Mouse (Mus musculus) forebrain, embryonic 11.5 days (tissue): Measurements from ENCODE around the gene Grin2a. TPM values are rescaled to one million over a fixed set of nuclear protein-coding genes. Genes with fewer than 3 reads are reported as not detected.

Experiments used
- ATAC-seq: fragments of 200-750 bp; cut with Nextera tagmentation; replicated peaks from 2 replicates; pipeline ENCODE4 v1.8.0; 2017; ENCODE audit warnings: moderate TSS enrichment; ENCODE audit not compliant: low FRiP score
- DNase-seq: peaks from one replicate; pipeline ENCODE4 v3.0.0-alpha.2; 2017; ENCODE audit warnings: low spot score
- H3K27ac ChIP-seq: fragments of 300-500 bp; sonication (generic); 2 replicates; pipeline ENCODE4 v1.5.1; 2014; ENCODE audit warnings: low read depth, low read length
- H3K27me3 ChIP-seq: fragments of 300-500 bp; sonication (generic); 2 replicates; pipeline ENCODE4 v1.6.1; 2014; ENCODE audit warnings: mild to moderate bottlenecking, low read length, mixed read lengths; ENCODE audit not compliant: control insufficient read depth, insufficient read depth
- H3K36me3 ChIP-seq: fragments of 300-500 bp; sonication (generic); 2 replicates; pipeline ENCODE4 v1.6.1; 2014; ENCODE audit warnings: mild to moderate bottlenecking, low read length, moderate library complexity, mixed read lengths; ENCODE audit not compliant: control insufficient read depth, insufficient read depth
- H3K4me1 ChIP-seq: fragments of 300-500 bp; sonication (generic); replicated peaks from 2 replicates; pipeline ENCODE4 v1.6.1; 2014; ENCODE audit warnings: low read length, mixed read lengths; ENCODE audit not compliant: control insufficient read depth, insufficient read depth
- H3K4me2 ChIP-seq: fragments of 300-500 bp; sonication (generic); 2 replicates; pipeline ENCODE4 v1.6.1; 2014; ENCODE audit warnings: low read depth, mild to moderate bottlenecking, low read length, moderate library complexity, mixed read lengths; ENCODE audit not compliant: severe bottlenecking
- H3K4me3 ChIP-seq: fragments of 300-500 bp; sonication (generic); 2 replicates; pipeline ENCODE4 v1.5.1; 2014; ENCODE audit warnings: low read depth, low read length
- H3K9ac ChIP-seq: fragments of 300-500 bp; sonication (generic); 2 replicates; pipeline ENCODE4 v1.6.1; 2014; ENCODE audit warnings: low read length
- H3K9me3 ChIP-seq: fragments of 300-500 bp; sonication (generic); 2 replicates; pipeline ENCODE4 v1.6.1; 2016; ENCODE audit warnings: low read length, mixed read lengths; ENCODE audit not compliant: control insufficient read depth
- WGBS: fragments of 180-500 bp; shearing (Covaris S2); extraction: QIAGEN DNeasy Blood & Tissue Kit; methylation state at CpG from one replicate; pipeline ENCODE4 v1.1.7; 2014; 5-methylcytosine and 5-hydroxymethylcytosine counted together
- polyA plus RNA-seq: library from polyadenylated mRNA; unstranded; fragments of >200 nt; fragmentation: Nextera tagmentation; extraction: Ambion mirVana; gene quantifications from 2 replicates; pipeline ENCODE4 v1.2.1, GENCODE M21; 2014

Grin2a gene
- polyA plus RNA-seq, 1 experiment from 2014 or later: 0.91 TPM

DNA sequence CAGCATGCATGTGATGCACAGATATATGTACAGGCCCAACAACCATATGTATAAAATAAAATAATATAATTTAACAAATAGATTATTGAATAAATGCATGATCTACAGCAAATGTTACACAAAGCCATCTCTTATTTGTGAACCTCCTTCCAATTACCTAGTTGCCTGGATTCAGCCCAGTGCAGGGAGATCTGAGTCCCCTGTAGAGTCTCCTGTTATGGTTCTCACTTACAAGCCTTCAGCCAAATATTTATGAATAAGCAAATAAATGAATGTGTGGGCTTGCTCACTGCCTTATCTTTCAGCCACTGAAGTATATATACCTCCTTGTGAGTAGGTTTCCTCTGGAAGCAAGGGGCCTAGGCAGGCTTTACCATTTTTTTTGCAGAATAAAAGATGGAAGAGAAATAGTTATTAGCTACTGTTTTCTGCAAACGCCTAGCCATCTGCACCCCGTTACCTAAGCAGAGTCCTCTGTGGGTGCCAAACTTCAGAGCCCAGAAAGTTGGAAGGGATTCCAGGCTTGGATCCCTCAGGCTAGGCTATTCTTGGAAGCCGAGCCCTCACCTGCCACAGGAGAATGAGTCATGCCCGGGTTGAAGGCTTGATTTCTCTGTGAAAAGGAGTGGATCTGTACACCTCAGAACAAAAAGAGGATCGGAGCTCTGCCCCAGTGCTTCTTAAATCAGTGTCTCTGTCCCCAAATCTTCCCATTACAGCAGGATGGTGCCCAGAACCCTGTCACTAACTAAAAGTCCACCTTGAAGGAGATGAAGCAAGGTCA lies 92.5 kb downstream of the Grin2a start:
- no peak overlapping the region for H3K9ac ChIP-seq
- H3K27me3 ChIP-seq: no peaks in the 10 kb centered on the region
- H3K4me2 ChIP-seq: no peak overlapping the region
- no peaks in the 10 kb centered on the region for H3K9me3 ChIP-seq
- WGBS: 87% methylated on average over 5 of the region's 5 CpGs
- no peak overlapping the region for H3K4me3 ChIP-seq
- no peaks in the 10 kb centered on the region for H3K4me1 ChIP-seq
- ATAC-seq (no peak), DNase-seq (no peak)
- H3K27ac ChIP-seq: no peak overlapping the region
- H3K36me3 ChIP-seq: no peaks in the 10 kb centered on the region

DNA sequence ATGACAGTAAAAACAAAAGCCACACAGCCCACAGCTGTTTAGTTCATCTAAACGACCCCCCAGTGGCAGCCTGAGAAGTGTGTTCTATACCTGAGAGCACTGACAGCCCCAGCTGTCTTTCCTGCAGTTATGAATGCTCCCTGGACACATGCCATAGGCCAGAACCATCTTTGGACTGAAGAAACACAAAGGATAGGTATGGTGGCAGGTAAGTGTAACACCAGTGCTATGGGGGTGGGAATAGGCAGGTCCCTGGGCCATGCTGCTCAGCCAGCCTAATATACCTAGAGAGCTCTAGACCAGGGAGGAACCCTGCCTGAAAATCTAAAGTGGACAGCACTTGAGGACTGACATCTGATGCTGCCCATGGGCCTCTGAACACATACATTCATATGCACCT lies 93.9 kb downstream of the Grin2a start:
- H3K36me3 ChIP-seq: no peaks in the 10 kb centered on the region

DNA sequence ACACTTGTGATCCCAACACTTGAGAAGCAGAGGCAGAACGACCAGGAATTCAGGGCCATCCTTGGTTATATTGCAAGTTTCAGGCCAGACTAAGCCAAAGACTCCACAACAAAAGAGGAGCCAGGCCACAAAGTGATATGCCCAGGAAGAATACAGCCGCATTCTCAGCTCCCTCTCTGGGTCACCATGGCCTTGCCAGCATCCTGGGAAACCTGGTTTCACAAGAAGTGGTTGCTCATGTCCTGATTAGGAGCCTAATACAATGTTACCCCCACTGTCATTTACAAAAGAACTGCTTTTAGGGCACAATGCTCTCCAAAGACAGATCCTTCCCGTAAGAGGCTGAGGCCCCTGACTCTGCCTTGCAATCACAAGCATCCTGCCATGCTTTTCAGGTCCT lies 94.4 kb downstream of the Grin2a start:
- ATAC-seq (no peak), DNase-seq (no peak)
- WGBS: 75% methylated on average over 3 of the region's 3 CpGs

More for the DNA sequence above, 93.9 kb downstream of the Grin2a start:
- Histone ChIP-seq H3K4me3 (no peak overlapping the region), H3K9ac (no peak overlapping the region), H3K4me1 (no peaks in the 10 kb centered on the region), H3K9me3 (no peaks in the 10 kb centered on the region), H3K27ac (no peak overlapping the region), H3K4me2 (no peak overlapping the region), H3K27me3 (no peaks in the 10 kb centered on the region)
- DNase-seq: no peak
- 72% methylated on average over 1 of the region's 1 CpGs for WGBS
- no peak for ATAC-seq

DNA sequence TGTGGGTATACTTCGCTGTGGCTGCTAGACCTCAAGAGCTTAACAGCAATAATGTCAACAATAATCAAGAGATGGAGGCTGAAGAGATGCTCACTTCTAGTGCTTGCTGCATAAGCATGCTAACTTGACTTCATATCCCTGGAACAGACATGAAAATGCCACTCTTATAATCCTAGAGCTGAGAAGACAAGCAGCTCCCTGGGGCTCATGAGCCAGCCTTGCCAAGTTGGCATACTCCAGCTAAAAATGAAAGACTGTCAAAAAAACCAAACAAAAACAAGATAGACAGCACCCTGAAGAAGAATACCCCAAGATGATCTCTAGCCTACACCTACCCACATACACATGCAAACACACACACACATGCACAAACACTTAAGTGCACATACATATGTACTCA lies 95.2 kb downstream of the Grin2a start:
- Histone ChIP-seq H3K9me3 (no peaks in the 10 kb centered on the region), H3K4me1 (no peaks in the 10 kb centered on the region), H3K36me3 (no peaks in the 10 kb centered on the region), H3K27me3 (no peaks in the 10 kb centered on the region), H3K4me3 (no peak overlapping the region), H3K27ac (no peak overlapping the region), H3K4me2 (no peak overlapping the region), H3K9ac (no peak overlapping the region)
- ATAC-seq (no peak), DNase-seq (no peak)
- 93% methylated on average over 1 of the region's 1 CpGs for WGBS

More for the DNA sequence above, 94.4 kb downstream of the Grin2a start:
- Histone ChIP-seq H3K9me3 (no peaks in the 10 kb centered on the region), H3K4me1 (no peaks in the 10 kb centered on the region), H3K36me3 (no peaks in the 10 kb centered on the region), H3K27ac (no peak overlapping the region), H3K4me2 (no peak overlapping the region), H3K27me3 (no peaks in the 10 kb centered on the region), H3K4me3 (no peak overlapping the region), H3K9ac (no peak overlapping the region)

DNA sequence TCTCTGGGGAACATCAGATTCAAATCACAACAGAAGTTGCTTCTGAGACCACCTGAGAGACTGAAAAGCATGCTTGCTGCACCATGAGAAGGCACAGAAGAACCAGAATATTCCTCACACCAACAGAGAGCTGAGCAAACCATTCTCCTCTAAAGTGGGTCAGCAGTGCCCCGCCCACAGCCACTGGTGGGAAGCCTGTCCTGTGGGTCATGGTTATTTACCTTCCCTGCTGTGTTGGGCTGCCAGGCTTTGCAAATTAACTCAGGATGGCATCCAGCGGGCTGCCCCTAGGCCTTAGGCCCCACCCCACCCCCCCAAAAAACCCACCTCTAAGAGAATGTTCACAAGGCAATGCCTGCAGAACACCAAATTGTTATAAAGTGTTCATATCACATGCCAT lies 96.2 kb downstream of the Grin2a start:
- H3K9me3 ChIP-seq: no peaks in the 10 kb centered on the region
- H3K4me3 ChIP-seq: no peak overlapping the region
- 89% methylated on average over 2 of the region's 2 CpGs for WGBS
- no peak overlapping the region for H3K4me2 ChIP-seq
- no peaks in the 10 kb centered on the region for H3K36me3 ChIP-seq
- ATAC-seq: no peak
- no peak overlapping the region for H3K9ac ChIP-seq
- H3K4me1 ChIP-seq: no peaks in the 10 kb centered on the region
- H3K27me3 ChIP-seq: no peaks in the 10 kb centered on the region
- DNase-seq: no peak
- no peak overlapping the region for H3K27ac ChIP-seq

DNA sequence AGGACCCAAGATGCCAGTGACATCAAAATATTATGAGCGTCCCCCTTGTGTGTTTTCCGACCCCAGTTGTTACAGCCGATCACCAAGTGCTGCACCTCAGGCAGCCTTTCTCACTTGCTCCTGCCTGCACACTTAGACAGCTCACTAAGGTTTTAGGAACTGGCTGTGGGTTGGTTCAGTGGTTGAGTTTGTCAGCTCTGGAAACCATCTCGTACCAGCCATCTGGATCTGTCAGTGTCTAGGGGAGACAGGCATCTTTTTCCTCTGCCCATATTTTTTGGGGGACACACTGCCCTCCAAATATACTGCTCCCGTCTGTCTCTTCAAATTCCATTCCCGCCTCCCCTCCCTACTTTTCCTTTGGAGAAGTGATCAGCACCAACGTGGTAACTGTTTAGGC lies 99.8 kb downstream of the Grin2a start:
- no peak for DNase-seq
- H3K4me1 ChIP-seq: no peaks in the 10 kb centered on the region
- ATAC-seq: no peak

DNA sequence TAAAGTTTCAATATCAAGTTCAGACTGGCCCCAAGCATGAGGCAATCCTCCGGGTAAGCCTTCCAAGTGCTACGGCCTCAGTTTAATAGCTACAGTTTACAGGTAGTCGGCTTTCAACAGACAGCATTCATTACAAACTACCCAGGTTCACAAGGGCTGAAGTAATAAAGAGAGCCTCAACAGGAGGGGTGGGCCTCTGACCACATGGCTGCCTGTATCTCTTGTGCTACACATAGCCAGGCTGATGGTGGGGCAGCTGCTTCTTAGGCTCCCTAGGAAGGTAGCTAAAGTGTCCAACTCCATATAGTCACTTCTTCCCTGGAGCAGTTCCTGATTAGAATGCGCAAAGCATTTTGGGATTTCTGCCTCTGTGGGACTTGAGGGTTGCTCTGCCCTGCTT lies 109.2 kb downstream of the Grin2a start:
- 83% methylated on average over 4 of the region's 4 CpGs for WGBS
- H3K4me1 ChIP-seq: no peaks in the 10 kb centered on the region
- H3K27ac ChIP-seq: no peak overlapping the region
- H3K36me3 ChIP-seq: no peaks in the 10 kb centered on the region
- H3K9me3 ChIP-seq: no peaks in the 10 kb centered on the region
- DNase-seq (no peak), ATAC-seq (no peak)
- no peak overlapping the region for H3K9ac ChIP-seq
- no peaks in the 10 kb centered on the region for H3K27me3 ChIP-seq
- H3K4me2 ChIP-seq: no peak overlapping the region
- no peak overlapping the region for H3K4me3 ChIP-seq

More for the DNA sequence above, 99.8 kb downstream of the Grin2a start:
- Histone ChIP-seq H3K27me3 (no peaks in the 10 kb centered on the region), H3K9me3 (no peaks in the 10 kb centered on the region), H3K36me3 (no peaks in the 10 kb centered on the region), H3K4me3 (no peak overlapping the region), H3K27ac (no peak overlapping the region), H3K9ac (no peak overlapping the region), H3K4me2 (no peak overlapping the region)
- WGBS: 82% methylated on average over 7 of the region's 7 CpGs

DNA sequence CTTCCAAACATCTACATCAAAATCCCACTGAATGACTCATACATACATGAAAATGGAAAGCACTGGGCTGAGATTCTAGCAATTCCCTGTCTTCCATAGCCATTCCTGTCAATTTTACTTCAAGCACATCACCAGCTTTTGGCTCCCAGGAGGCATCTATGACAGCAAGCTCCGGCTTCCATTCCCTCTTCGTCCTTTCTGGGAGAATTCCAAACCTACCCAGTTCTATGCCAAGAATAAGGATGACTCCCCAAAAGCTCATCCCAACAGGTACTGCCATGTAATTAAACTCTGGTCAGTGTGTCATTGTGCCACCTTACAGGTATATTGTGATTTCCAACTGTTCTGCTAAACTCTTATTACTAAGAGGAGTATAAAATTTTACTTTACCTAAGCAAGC lies 111.2 kb downstream of the Grin2a start:
- no peak overlapping the region for H3K4me3 ChIP-seq
- no peaks in the 10 kb centered on the region for H3K9me3 ChIP-seq
- H3K27me3 ChIP-seq: no peaks in the 10 kb centered on the region
- WGBS: 90% methylated on average over 2 of the region's 2 CpGs
- no peak overlapping the region for H3K27ac ChIP-seq
- no peak for ATAC-seq
- no peak for DNase-seq
- no peaks in the 10 kb centered on the region for H3K4me1 ChIP-seq
- no peak overlapping the region for H3K4me2 ChIP-seq
- no peak overlapping the region for H3K9ac ChIP-seq
- no peaks in the 10 kb centered on the region for H3K36me3 ChIP-seq

DNA sequence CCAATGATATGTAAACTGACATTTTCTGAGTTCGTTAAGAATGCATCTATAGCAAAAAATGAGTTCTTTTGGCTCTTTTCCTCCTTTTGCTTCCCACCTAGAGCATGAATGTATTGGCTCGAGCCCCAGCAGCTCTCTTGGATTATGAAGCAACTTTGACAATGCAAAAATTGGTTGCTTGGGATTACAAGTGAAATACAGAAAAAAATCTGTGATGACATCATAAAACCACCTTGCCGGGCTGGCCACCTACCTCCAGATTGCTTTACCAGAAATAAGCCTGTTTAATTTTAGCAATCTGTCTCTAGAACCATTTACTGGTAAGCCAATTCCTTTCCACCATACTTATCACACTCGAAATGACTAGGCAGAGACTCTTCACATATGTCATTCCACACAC lies 112.9 kb downstream of the Grin2a start:
- no peak overlapping the region for H3K4me2 ChIP-seq
- WGBS: 80% methylated on average over 4 of the region's 4 CpGs
- no peaks in the 10 kb centered on the region for H3K36me3 ChIP-seq
- no peak overlapping the region for H3K9ac ChIP-seq
- ATAC-seq: no peak
- H3K27me3 ChIP-seq: no peaks in the 10 kb centered on the region
- no peak overlapping the region for H3K4me3 ChIP-seq
- DNase-seq: no peak
- no peaks in the 10 kb centered on the region for H3K9me3 ChIP-seq
- H3K27ac ChIP-seq: no peak overlapping the region
- H3K4me1 ChIP-seq: no peaks in the 10 kb centered on the region
